Mouse (Mus musculus): ENCODE measurements at regions not wholly inside any gene's neighbourhood (a gene's known extent, or its start where the extent isn't known, plus 50 kb on each side); places are given as distances from the start of the nearest gene placed in this dataset.

GRCm38 (mm10) chr13:37477749-37478548 lies 132.9 kb downstream of the Ly86 start:
- WGBS: 19% methylated on average over 15 of the region's 15 CpGs
- peaks cover 5% of the 10 kb centered on the region; the same call in 1 of the 2 replicates for H3K4me1 ChIP-seq (ENCODE audit: control insufficient read depth, insufficient read depth, insufficient read length)
- H3K27ac ChIP-seq (ENCODE audit: insufficient read depth, low read length): no peak overlapping the region
- no peaks in the 10 kb centered on the region for H3K36me3 ChIP-seq (ENCODE audit: control insufficient read depth, insufficient read depth, low read length)
- no peaks in the 10 kb centered on the region for H3K27me3 ChIP-seq (ENCODE audit: control insufficient read depth, insufficient read depth, low read length)
- no peak overlapping the region for H3K4me3 ChIP-seq (ENCODE audit: extremely low read depth, insufficient read depth, insufficient read length)
- no peak for TF ChIP-seq CTCF (IDR thresholded peaks at IDR 0.05; ENCODE audit: extremely low read depth, insufficient read depth, insufficient read length, insufficient replicate concordance)
- TF ChIP-seq POLR2A (IDR thresholded peaks at IDR 0.05; ENCODE audit: low read depth, low read length): no peak
- DNase-seq (ENCODE audit: low read depth in 1 of 2, low spot score in 2 of 2): peak in 1 of 2 experiments; percentile 18

GRCm38 (mm10) chr13:37479182-37479691 lies 134.2 kb downstream of the Ly86 start:
- 94% methylated on average over 7 of the region's 7 CpGs for WGBS
- TF ChIP-seq CTCF (IDR thresholded peaks at IDR 0.05; ENCODE audit: extremely low read depth, insufficient read depth, insufficient read length, insufficient replicate concordance): no peak
- TF ChIP-seq POLR2A (IDR thresholded peaks at IDR 0.05; ENCODE audit: low read depth, low read length): no peak
- Histone ChIP-seq H3K4me3 (ENCODE audit: extremely low read depth, insufficient read depth, insufficient read length) (no peak overlapping the region), H3K27me3 (ENCODE audit: control insufficient read depth, insufficient read depth, low read length) (no peaks in the 10 kb centered on the region), H3K4me1 (ENCODE audit: control insufficient read depth, insufficient read depth, insufficient read length) (peaks cover 10% of the 10 kb centered on the region; the same call in 1 of the 2 replicates), H3K36me3 (ENCODE audit: control insufficient read depth, insufficient read depth, low read length) (no peaks in the 10 kb centered on the region), H3K27ac (ENCODE audit: insufficient read depth, low read length) (no peak overlapping the region)
- DNase-seq (ENCODE audit: low read depth in 1 of 2, low spot score in 2 of 2): no peak

- no peaks in the 10 kb centered on the region for H3K36me3 ChIP-seq (ENCODE audit: control insufficient read depth, insufficient read depth, low read length)
- no peak for DNase-seq (ENCODE audit: low read depth in 1 of 2, low spot score in 2 of 2)
- no peak overlapping the region for H3K27ac ChIP-seq (ENCODE audit: insufficient read depth, low read length)
- no peaks in the 10 kb centered on the region for H3K27me3 ChIP-seq (ENCODE audit: control insufficient read depth, insufficient read depth, low read length)
- 62% methylated on average over 5 of the region's 5 CpGs for WGBS
- TF ChIP-seq CTCF (IDR thresholded peaks at IDR 0.05; ENCODE audit: extremely low read depth, insufficient read depth, insufficient read length, insufficient replicate concordance): no peak
- no peak for TF ChIP-seq POLR2A (IDR thresholded peaks at IDR 0.05; ENCODE audit: low read depth, low read length)
- H3K4me1 ChIP-seq (ENCODE audit: control insufficient read depth, insufficient read depth, insufficient read length): peaks cover 10% of the 10 kb centered on the region; the same call in 1 of the 2 replicates
- no peak overlapping the region for H3K4me3 ChIP-seq (ENCODE audit: extremely low read depth, insufficient read depth, insufficient read length)
Measured at GRCm38 (mm10) chr13:37481514-37481913, 136.5 kb downstream of the Ly86 start.

DNA sequence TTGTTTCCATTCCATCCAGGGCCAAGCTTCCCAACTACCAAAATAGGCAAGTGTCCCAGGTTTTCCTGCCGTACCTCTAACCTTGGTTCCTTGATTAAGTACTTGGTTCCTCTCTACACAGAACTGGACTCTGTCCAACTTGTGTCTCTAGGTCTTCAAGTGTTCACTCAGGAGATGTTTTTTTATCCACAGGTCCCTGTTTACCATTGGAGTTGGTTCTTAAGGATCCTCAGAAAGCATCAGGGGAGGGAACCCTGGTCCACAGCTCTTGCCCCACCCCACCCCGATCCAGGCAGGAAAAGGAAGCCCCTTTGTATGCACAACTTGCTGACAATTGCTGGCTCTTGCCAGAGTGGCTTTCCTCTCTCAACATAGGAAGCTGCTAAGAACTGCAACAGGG lies 137.0 kb downstream of the Ly86 start:
- Histone ChIP-seq H3K27me3 (ENCODE audit: control insufficient read depth, insufficient read depth, low read length) (no peaks in the 10 kb centered on the region), H3K4me3 (ENCODE audit: extremely low read depth, insufficient read depth, insufficient read length) (no peak overlapping the region), H3K4me1 (ENCODE audit: control insufficient read depth, insufficient read depth, insufficient read length) (peaks cover 10% of the 10 kb centered on the region; the same call in 1 of the 2 replicates), H3K27ac (ENCODE audit: insufficient read depth, low read length) (peak overlapping the region; percentile 41; the same call in 1 of the 2 replicates), H3K36me3 (ENCODE audit: control insufficient read depth, insufficient read depth, low read length) (no peaks in the 10 kb centered on the region)
- 16% methylated on average over 2 of the region's 2 CpGs for WGBS
- TF ChIP-seq POLR2A (IDR thresholded peaks at IDR 0.05; ENCODE audit: low read depth, low read length) (no peak), CTCF (IDR thresholded peaks at IDR 0.05; ENCODE audit: extremely low read depth, insufficient read depth, insufficient read length, insufficient replicate concordance) (no peak)
- DNase-seq (ENCODE audit: low read depth in 1 of 2, low spot score in 2 of 2): no peak

DNA sequence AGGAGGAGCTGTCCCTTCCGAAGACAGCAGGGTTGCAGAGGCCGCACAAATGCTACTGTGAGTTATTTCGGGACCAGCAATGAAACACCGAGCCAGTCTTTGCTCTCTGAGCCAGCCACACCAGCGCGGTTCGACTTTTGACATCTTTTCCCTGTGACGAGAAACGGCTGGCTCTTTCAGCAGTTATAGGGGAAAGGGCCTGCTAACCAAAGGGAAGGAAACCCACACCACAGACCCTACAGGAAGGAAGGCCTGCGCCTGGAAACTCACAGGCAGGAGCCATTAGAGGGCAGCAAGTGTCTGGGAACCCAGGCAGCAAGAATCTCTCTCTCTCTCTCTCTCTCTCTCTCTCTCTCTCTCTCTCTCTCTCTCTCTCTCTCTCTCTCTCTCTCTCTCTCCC lies 137.6 kb downstream of the Ly86 start:
- TF ChIP-seq CTCF (IDR thresholded peaks at IDR 0.05; ENCODE audit: extremely low read depth, insufficient read depth, insufficient read length, insufficient replicate concordance): no peak
- TF ChIP-seq POLR2A (IDR thresholded peaks at IDR 0.05; ENCODE audit: low read depth, low read length): no peak
- peak overlapping the region; percentile 1; the same call in 1 of the 2 replicates for H3K27ac ChIP-seq (ENCODE audit: insufficient read depth, low read length)
- no peaks in the 10 kb centered on the region for H3K36me3 ChIP-seq (ENCODE audit: control insufficient read depth, insufficient read depth, low read length)
- peaks cover 9% of the 10 kb centered on the region; the same call in 1 of the 2 replicates for H3K4me1 ChIP-seq (ENCODE audit: control insufficient read depth, insufficient read depth, insufficient read length)
- H3K27me3 ChIP-seq (ENCODE audit: control insufficient read depth, insufficient read depth, low read length): no peaks in the 10 kb centered on the region
- WGBS: 2% methylated on average over 10 of the region's 10 CpGs
- H3K4me3 ChIP-seq (ENCODE audit: extremely low read depth, insufficient read depth, insufficient read length): no peak overlapping the region
- peak in 1 of 2 experiments; percentile 30 for DNase-seq (ENCODE audit: low read depth in 1 of 2, low spot score in 2 of 2)

- H3K36me3 ChIP-seq (ENCODE audit: control insufficient read depth, insufficient read depth, low read length): no peaks in the 10 kb centered on the region
- H3K27me3 ChIP-seq (ENCODE audit: control insufficient read depth, insufficient read depth, low read length): no peaks in the 10 kb centered on the region
- WGBS: 21% methylated on average over 19 of the region's 19 CpGs
- H3K4me1 ChIP-seq (ENCODE audit: control insufficient read depth, insufficient read depth, insufficient read length): peaks cover 9% of the 10 kb centered on the region; the same call in 1 of the 2 replicates
- peak overlapping the region; percentile 27 for H3K27ac ChIP-seq (ENCODE audit: insufficient read depth, low read length)
- no peak for DNase-seq (ENCODE audit: low read depth in 1 of 2, low spot score in 2 of 2)
- no peak overlapping the region for H3K4me3 ChIP-seq (ENCODE audit: extremely low read depth, insufficient read depth, insufficient read length)
- TF ChIP-seq POLR2A (IDR thresholded peaks at IDR 0.05; ENCODE audit: low read depth, low read length): no peak
- no peak for TF ChIP-seq CTCF (IDR thresholded peaks at IDR 0.05; ENCODE audit: extremely low read depth, insufficient read depth, insufficient read length, insufficient replicate concordance)
Measured at GRCm38 (mm10) chr13:37483010-37483855, 138.2 kb downstream of the Ly86 start.
